Comparison of ENCODE assay signal across 23 mouse cellular contexts in genomic region chr10:84465511-84465910, GRCm38 (mm10). TPM values are rescaled to one million over a fixed set of nuclear protein-coding genes. Genes with fewer than 3 reads are reported as not detected.
DNase-seq lines count a peak whose midpoint lies in the region; ATAC-seq and TF ChIP-seq lines count a peak whose summit lies in the region.
"Had no signal": no experiment of that assay in that cellular context is flagged by ENCODE, and none has a peak within 500 bp of the region (broad histone marks: within the 10 kb centered on the region; RNA-seq: fewer than 3 reads in every experiment).

No protein-coding gene starts in this region.

- no peak overlapping the region for H3ac ChIP-seq in myocyte (ENCODE audit: control insufficient read depth, insufficient read length)

- H3K4me3 ChIP-seq in heart, embryonic 16.5 days (ENCODE audit: low read length) = no peak overlapping the region
- H3K4me3 ChIP-seq in heart, embryonic 12.5 days = no peak overlapping the region
- H3K4me3 ChIP-seq in midbrain, embryonic 10.5 days = no peak overlapping the region
- no peak overlapping the region for H3K4me3 ChIP-seq in midbrain, embryonic 15.5 days
- H3K4me3 ChIP-seq in myocyte = no peak overlapping the region
- H3K4me3 ChIP-seq: embryonic facial prominence, embryonic 12.5 days; forebrain, embryonic 15.5 days; hindbrain, embryonic 13.5 days; intestine, embryonic 15.5 days had no signal

- no peak overlapping the region for H3K9ac ChIP-seq in heart, embryonic 16.5 days (ENCODE audit: low read length)
- no peak overlapping the region for H3K9ac ChIP-seq in heart, embryonic 12.5 days
- no peak overlapping the region for H3K9ac ChIP-seq in midbrain, embryonic 15.5 days
- H3K9ac ChIP-seq: embryonic facial prominence, embryonic 12.5 days; forebrain, embryonic 15.5 days; hindbrain, embryonic 13.5 days; intestine, embryonic 15.5 days had no signal

- H3K4me1 ChIP-seq in heart, embryonic 16.5 days (ENCODE audit: control insufficient read depth, insufficient read depth, low read length) = peaks cover 8% of the 10 kb centered on the region
- H3K4me1 ChIP-seq in heart, embryonic 12.5 days (replicated peaks) = peaks cover 8% of the 10 kb centered on the region; the same call in 1 of the 2 replicates
- peaks cover 61% of the 10 kb centered on the region for H3K4me1 ChIP-seq in midbrain, embryonic 10.5 days
- no peaks in the 10 kb centered on the region for H3K4me1 ChIP-seq in midbrain, embryonic 15.5 days
- H3K4me1 ChIP-seq: intestine, embryonic 15.5 days had no signal

- H3K79me2 ChIP-seq in myocyte (ENCODE audit: control insufficient read depth, insufficient read depth) = no peaks in the 10 kb centered on the region

- H3K27ac ChIP-seq in heart, embryonic 16.5 days (ENCODE audit: low read length) = peak overlapping the region; percentile 30
- H3K27ac ChIP-seq in heart, embryonic 12.5 days (ENCODE audit: poor library complexity, severe bottlenecking) = no peak overlapping the region
- peak overlapping the region; percentile 66 for H3K27ac ChIP-seq in midbrain, embryonic 10.5 days (replicated peaks)
- no peak overlapping the region for H3K27ac ChIP-seq in midbrain, embryonic 15.5 days
- H3K27ac ChIP-seq: embryonic facial prominence, embryonic 12.5 days; forebrain, embryonic 15.5 days; hindbrain, embryonic 13.5 days; intestine, embryonic 15.5 days had no signal

- TF ChIP-seq POLR2A in myocyte (IDR thresholded peaks at IDR 0.05; ENCODE audit: insufficient read length, low read depth) = no peak

- H3K4me2 ChIP-seq in heart, embryonic 16.5 days (ENCODE audit: low read depth, low read length) = no peak overlapping the region
- no peak overlapping the region for H3K4me2 ChIP-seq in heart, embryonic 12.5 days
- H3K4me2 ChIP-seq in midbrain, embryonic 15.5 days = no peak overlapping the region
- no peak overlapping the region for H3K4me2 ChIP-seq in myocyte (ENCODE audit: low read depth)
- H3K4me2 ChIP-seq: embryonic facial prominence, embryonic 12.5 days; forebrain, embryonic 15.5 days; hindbrain, embryonic 13.5 days; intestine, embryonic 15.5 days had no signal

- H3K9me3 ChIP-seq in heart, embryonic 16.5 days (replicated peaks; ENCODE audit: control insufficient read depth, low read length) = no peaks in the 10 kb centered on the region
- H3K9me3 ChIP-seq in heart, embryonic 12.5 days (replicated peaks) = no peaks in the 10 kb centered on the region
- H3K9me3 ChIP-seq in midbrain, embryonic 10.5 days (replicated peaks) = no peaks in the 10 kb centered on the region
- H3K9me3 ChIP-seq in midbrain, embryonic 15.5 days = no peaks in the 10 kb centered on the region
- H3K9me3 ChIP-seq: embryonic facial prominence, embryonic 12.5 days; forebrain, embryonic 15.5 days; hindbrain, embryonic 13.5 days; intestine, embryonic 15.5 days had no signal

- no peaks in the 10 kb centered on the region for H3K36me3 ChIP-seq in heart, embryonic 16.5 days (ENCODE audit: control insufficient read depth, insufficient read depth)
- H3K36me3 ChIP-seq in heart, embryonic 12.5 days = no peaks in the 10 kb centered on the region
- H3K36me3 ChIP-seq in midbrain, embryonic 10.5 days = no peaks in the 10 kb centered on the region
- H3K36me3 ChIP-seq in midbrain, embryonic 15.5 days (replicated peaks) = no peaks in the 10 kb centered on the region
- no peaks in the 10 kb centered on the region for H3K36me3 ChIP-seq in myocyte (ENCODE audit: control insufficient read depth, insufficient read depth)
- H3K36me3 ChIP-seq: embryonic facial prominence, embryonic 12.5 days; forebrain, embryonic 15.5 days; hindbrain, embryonic 13.5 days; intestine, embryonic 15.5 days had no signal

- no peaks in the 10 kb centered on the region for H3K27me3 ChIP-seq in heart, embryonic 16.5 days (ENCODE audit: control insufficient read depth, insufficient read depth, low read length)
- no peaks in the 10 kb centered on the region for H3K27me3 ChIP-seq in heart, embryonic 12.5 days (replicated peaks)
- no peaks in the 10 kb centered on the region for H3K27me3 ChIP-seq in midbrain, embryonic 10.5 days (ENCODE audit: low read depth, poor library complexity, severe bottlenecking)
- H3K27me3 ChIP-seq in midbrain, embryonic 15.5 days (replicated peaks) = no peaks in the 10 kb centered on the region
- H3K27me3 ChIP-seq in myocyte (ENCODE audit: control insufficient read depth, insufficient read depth, insufficient read length) = no peaks in the 10 kb centered on the region
- H3K27me3 ChIP-seq: embryonic facial prominence, embryonic 12.5 days; forebrain, embryonic 15.5 days; hindbrain, embryonic 13.5 days; intestine, embryonic 15.5 days; Patski had no signal

- DNase-seq in midbrain, embryonic 10.5 days (ENCODE audit: low spot score) = no peak
- DNase-seq in adipocyte (ENCODE audit: low spot score) = peak; percentile 62
- DNase-seq: adrenal gland, adult 8-10 months; adrenal gland, postnatal 36 days; B cell, adult 2 months; cerebellum, adult 11 months; cerebellum, adult 8-10 months; cerebellum, postnatal 14 days; embryo, embryonic 11 days; gastrocnemius, postnatal 25 days; heart, postnatal 36 days; kidney, adult 18-20 months had no signal

- peak; percentile 81; the same call in 1 of the 2 replicates for ATAC-seq in heart, embryonic 16.5 days (replicated peaks; ENCODE audit: extremely low read depth, insufficient read depth, low FRiP score)
- no peak for ATAC-seq in heart, embryonic 12.5 days (ENCODE audit: insufficient number of reproducible peaks, low FRiP score)
- no peak for ATAC-seq in midbrain, embryonic 15.5 days (replicated peaks)
- no peak for ATAC-seq in frontal cortex, adult (ENCODE audit: low TSS enrichment)
- no peak for ATAC-seq in megakaryocyte-erythroid progenitor cell, adult 5-6 weeks (replicated peaks; ENCODE audit: low FRiP score, low TSS enrichment, poor library complexity, severe bottlenecking)
- ATAC-seq: forebrain, embryonic 15.5 days; intestine, embryonic 15.5 days; Patski had no signal

- 32% methylated on average over 4 of the region's 4 CpGs for WGBS in heart, embryonic 16.5 days
- WGBS in heart, embryonic 12.5 days = 60% methylated on average over 4 of the region's 4 CpGs
- 68% methylated on average over 4 of the region's 4 CpGs for WGBS in midbrain, embryonic 10.5 days
- WGBS in midbrain, embryonic 15.5 days = 69% methylated on average over 4 of the region's 4 CpGs

TF ChIP-seq in myocyte, 11 proteins besides CTCF, POLR2A, EP300 and RAD21:
- no peak for TF ChIP-seq CEBPB (IDR thresholded peaks at IDR 0.05; ENCODE audit: insufficient read depth, poor library complexity, severe bottlenecking)
- TF ChIP-seq MYOG (IDR thresholded peaks at IDR 0.05; ENCODE audit: control insufficient read depth in 1 of 3, insufficient read depth in 1 of 3, insufficient read length in 2 of 3, low read depth in 2 of 3) = no peak
- no peak for TF ChIP-seq POLR2AphosphoS2 (IDR thresholded peaks at IDR 0.05; ENCODE audit: insufficient read length, low read depth)
- peak; percentile 73 for TF ChIP-seq USF1 (IDR thresholded peaks at IDR 0.05; ENCODE audit: low read depth)

RNA-seq across cellular contexts. Expression of gene Nuak1, which starts 25.1 kb away (rescaled TPM):
- 3.0 and 3.2 TPM in 2 replicates for polyA plus RNA-seq in heart, embryonic 16.5 days (2015; fragmentation: Nextera tagmentation; extraction: Ambion mirVana)
- polyA plus RNA-seq in heart, embryonic 12.5 days (2016; fragmentation: Nextera tagmentation; extraction: Ambion mirVana) = 3.2 and 3.7 TPM in 2 replicates
- polyA plus RNA-seq in midbrain, embryonic 10.5 days (2016; fragmentation: Nextera tagmentation; extraction: Ambion mirVana) = 3.0 and 4.0 TPM in 2 replicates
- 5.0 and 6.4 TPM in 2 replicates for polyA plus RNA-seq in midbrain, embryonic 15.5 days (2015; fragmentation: Nextera tagmentation; extraction: Ambion mirVana)
- 21.8 TPM for polyA plus RNA-seq in myocyte (2012; fragmentation: generic; extraction: Trizol)
- total RNA-seq in megakaryocyte-erythroid progenitor cell, adult 5-6 weeks (2014; fragmentation: Nextera tagmentation) = 3.2 and 4.0 TPM in 2 replicates
- 0.61 and 1.1 TPM in 2 replicates for total RNA-seq in megakaryocyte-erythroid progenitor cell, adult 5-6 weeks (2017)

Comparison
In these comparisons a context has a peak if more than half of its experiments do, and no peak if none do; other contexts are left out.
1. H3K27ac ChIP-seq: peak in heart, embryonic 16.5 days (single experiment) and midbrain, embryonic 10.5 days (single experiment); none in heart, embryonic 12.5 days (single experiment) and midbrain, embryonic 15.5 days (single experiment).